Mouse (Mus musculus): ENCODE results near the gene Krt87.

The Krt87 gene

DNA sequence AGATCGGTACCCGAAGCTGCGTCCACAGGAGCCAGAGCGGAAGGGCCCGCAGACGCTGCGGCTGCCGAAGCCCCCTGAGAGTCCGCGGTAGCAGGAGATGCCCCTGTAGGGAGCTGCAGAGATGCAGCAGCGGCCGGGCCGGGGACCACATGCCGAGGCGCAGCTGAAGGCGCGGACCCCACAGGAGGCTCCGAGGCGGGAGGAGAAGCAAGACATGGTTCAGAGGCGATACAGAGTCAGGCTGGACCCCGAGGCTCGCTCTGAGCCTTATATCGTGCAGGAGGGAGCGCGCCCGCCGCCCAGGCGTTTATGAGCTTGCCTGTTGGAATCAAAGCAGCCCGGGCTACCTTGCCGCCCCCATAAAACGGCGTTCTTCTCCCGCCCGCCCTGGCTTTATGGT, at the start of gene Krt87:
TSS of gene Krt87 (minus strand) at position 250 of the 400 bp plus-strand sequence.
- no peak for DNase-seq (ENCODE audit: extremely low read depth, low read depth)

DNA sequence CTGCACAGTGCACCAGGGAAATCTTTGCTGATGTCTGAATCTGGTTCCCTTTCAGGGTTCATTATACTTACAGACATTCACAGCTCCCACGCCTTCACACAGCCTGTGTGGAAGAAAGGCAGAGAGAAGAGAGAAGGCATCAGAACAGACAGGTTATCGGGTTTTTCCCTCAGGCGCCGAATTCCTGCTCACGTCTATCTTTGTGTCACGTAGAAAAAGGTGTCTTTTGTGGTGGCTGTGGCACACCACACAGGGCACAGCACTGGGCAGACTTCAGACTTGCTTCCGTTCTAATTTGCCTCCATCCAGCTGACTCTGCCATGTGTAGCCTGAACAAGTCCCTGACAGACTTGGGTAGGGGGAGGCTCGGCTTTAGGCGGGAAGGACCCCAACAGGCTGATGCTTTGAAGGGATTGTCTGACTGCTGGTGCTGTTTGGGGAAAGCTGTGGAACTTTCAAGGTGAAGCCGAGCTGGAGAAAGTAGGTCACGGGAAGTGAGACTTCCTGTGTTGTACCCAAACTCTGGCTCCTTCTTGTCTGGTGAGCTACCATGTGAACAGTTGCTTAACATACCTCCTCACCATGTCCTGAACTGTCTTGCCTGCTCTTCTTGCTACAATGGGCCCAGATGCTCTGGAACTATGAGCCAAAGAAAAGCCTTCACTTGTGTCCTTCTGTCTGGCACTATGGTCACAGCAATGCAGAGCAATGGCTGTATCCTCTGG, 47.5 kb upstream of the Krt87 start:
- DNase-seq (ENCODE audit: extremely low read depth, low read depth), result no peak

DNA sequence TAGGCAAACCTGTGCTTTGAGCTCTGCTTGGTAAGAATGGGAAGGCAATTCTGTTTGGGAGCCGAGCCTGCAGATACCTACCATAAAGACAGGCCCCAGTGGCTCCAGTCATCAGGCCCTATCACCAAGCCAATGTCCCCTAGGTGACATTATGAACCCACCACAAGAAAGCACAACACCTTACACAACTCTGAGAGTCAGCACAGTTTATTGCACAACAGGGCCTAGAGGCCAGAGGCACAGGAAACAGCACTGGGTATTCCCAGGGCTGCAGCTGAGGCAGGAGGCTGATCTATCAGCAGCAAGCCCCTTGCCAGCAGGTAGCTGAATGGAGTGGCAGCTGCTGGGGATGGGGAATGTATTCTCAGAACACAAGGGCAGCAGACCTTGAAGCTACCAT, 46.3 kb upstream of the Krt87 start:
- DNase-seq (ENCODE audit: extremely low read depth, low read depth), result no peak

- DNase-seq (ENCODE audit: extremely low read depth, low read depth), result no peak
Observed at GRCm38 (mm10) chr15:101483646-101484045, 45.0 kb upstream of the Krt87 start.

DNA sequence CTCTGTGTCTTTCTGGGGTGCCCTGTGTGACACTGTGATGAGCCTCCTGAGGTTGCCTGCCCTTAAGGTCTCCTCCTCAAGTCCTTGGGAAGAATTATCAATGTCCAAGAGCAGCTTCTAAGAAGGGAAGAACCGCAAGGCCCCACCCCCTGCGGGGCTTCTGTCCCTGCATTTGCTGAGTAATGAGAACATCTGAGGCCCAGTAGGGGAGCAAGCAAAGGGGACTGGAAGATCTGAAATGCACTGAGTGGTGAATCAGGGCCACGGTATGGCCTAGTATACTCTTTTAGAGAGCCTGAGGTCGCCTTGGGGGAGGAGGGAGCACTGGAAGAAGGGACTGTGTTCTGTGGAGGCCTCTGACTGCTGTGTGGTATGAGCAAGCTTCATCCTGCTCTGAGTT, 43.5 kb upstream of the Krt87 start:
- no peak for DNase-seq (ENCODE audit: extremely low read depth, low read depth)

DNA sequence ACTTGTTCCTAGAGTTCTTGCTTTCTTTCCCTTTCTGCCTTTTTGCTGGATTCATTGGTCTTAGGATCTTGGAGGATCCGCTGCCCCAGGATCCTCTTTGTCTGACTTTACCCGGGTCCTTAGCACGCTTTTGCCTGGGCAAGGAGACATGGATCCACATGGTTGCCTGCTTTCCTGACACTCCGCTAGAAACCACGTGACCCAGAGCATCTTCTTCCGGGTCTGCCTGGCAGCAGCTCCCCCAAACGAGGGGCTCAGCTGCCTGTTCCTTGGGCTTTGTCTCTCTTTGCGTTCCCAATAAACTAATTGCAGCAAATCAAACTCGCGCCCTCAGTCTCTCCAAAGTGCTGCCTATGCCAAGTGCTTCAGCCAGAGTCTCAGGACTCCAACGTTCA, 41.1 kb upstream of the Krt87 start:
- DNase-seq (ENCODE audit: extremely low read depth, low read depth), result no peak

DNA sequence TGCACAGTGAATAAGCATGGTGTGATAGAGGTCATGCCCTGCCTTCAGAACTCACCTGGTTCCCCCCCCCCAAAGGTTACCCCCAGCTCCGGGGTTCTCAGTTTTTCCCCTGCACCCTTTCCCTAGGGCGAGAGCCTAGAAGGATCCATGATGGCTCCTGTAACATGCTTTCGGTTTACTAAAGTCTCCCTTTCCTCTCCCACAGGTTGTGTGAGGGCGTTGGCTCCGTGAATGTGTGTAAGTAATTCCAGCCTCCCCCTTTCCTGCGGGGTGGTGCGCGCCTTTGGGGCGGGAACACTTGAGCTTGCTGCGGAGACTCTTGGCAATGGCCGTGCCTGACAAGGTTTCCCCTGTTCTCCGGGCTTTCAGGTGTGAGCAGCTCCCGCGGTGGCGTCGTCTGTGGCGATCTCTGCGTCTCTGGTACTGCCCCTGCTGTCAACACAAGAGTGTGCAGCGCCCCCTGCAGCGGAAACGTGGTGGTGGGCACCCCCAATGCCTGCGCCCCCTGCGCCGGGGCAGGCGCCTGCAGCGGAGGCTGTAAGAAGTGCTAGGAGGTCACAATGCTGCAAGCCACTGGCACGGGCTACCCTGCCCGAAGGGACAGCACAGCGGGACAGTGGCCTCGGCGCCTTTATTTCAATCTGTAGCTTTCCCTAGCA, 40.5 kb upstream of the Krt87 start:
- DNase-seq (ENCODE audit: extremely low read depth, low read depth), result no peak

DNA sequence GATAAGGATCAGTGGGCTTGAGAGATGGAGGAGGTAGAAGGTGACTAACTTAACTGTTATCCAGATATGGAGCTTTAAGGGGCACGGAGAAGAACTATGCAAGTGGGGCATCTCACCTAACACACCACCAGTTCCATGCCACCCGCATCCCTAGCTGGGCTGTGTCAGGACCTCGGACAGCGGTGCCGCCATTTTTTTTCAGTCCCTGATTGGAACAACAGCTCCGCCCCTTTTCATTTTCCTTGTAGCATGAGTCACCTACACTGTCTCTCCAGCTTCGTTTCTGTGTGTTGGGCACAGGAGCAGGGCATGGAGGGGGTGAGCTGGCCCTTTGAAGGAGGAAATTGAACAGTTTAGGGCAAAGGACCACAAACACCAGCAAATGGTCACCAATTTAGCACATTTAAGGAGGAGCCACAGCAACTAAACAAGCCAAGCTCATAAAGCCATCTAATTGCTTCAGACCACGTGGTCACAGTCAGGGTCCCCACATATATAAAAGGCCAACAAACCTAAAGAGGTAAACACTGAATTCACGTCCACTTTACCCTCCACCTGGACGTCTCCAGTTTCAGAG, 34.4 kb upstream of the Krt87 start, which contains the start of gene Krt86:
TSS of gene Krt86 (plus strand) at position 527 of the 577 bp plus-strand sequence.
- no peak for DNase-seq (ENCODE audit: extremely low read depth, low read depth)

- no peak for DNase-seq (ENCODE audit: extremely low read depth, low read depth)
Observed at GRCm38 (mm10) chr15:101469093-101469492, 30.5 kb upstream of the Krt87 start.

DNA sequence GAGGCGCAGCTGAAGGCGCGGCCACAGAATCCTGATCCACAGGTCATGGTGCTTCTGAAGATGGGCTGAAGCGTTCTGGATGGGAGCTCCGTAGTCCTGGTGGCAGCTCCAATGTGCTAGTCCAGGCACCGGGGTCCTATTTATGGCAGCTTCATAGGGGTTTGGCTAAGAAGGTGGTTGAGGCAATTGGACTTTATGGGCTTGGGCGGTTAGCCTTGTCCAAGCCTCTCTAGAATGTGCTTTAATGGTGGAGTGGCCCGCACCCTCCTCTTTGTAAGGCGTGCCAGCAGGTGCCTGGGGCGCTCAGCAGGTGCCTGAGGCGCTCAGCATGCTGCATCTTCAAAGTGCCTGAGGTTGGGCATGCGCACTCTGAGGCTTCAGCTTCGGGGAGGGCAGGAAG, 25.0 kb upstream of the Krt87 start, which contains the start of gene Krt81:
TSS of gene Krt81 (minus strand) at position 101 of the 400 bp plus-strand sequence.
- no peak for DNase-seq (ENCODE audit: extremely low read depth, low read depth)

DNA sequence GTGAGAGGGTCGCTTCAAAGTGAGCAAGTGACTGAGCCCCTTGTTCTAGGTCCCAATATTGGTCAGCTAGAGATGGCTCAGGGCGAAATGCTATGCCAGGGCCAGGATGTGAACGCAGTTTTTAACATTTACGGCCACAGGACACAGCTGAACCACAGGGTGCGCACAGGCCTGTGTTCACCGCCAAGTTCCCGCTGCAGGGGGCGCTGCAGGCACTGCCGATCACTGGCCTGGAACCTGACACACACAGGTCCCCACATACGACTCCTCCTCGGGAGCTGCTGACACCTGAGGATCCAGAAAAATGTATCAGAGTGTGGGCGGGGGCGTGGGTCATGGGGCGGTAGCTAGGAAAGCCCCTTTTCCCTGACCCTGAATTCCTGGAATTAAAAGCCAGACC, 20.7 kb upstream of the Krt87 start:
- DNase-seq (ENCODE audit: extremely low read depth, low read depth), result no peak

DNA sequence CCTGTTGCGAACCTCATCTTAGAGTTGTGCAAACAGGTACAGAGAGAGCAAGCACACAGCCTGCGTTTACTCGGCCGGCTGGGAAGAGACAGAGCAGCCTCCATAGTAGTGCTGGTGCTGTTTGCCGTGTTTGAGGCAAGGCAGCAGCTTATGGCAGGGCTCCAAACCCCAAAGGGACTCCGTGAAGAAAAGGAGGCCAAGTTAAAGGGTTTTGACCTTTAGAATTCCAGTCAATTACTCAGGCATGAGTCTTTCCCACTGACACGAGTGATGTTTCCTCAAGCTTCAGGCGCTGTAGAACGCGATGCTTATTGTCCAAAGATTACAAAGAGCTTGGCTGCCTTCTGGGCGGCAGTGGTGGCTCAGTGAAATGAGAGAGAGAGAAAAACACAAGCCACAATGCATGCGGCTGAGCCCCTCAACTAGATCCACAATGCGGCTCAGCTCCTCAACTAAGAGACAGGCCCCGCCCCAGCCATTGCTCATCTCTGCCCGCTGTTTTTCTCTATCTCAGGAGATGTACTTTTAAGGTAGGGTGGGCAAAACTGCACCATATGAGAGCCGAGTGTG, 19.8 kb upstream of the Krt87 start:
- DNase-seq (ENCODE audit: extremely low read depth, low read depth), result no peak

- no peak for DNase-seq (ENCODE audit: extremely low read depth, low read depth)
Observed at GRCm38 (mm10) chr15:101455891-101456290, 17.3 kb upstream of the Krt87 start.

DNA sequence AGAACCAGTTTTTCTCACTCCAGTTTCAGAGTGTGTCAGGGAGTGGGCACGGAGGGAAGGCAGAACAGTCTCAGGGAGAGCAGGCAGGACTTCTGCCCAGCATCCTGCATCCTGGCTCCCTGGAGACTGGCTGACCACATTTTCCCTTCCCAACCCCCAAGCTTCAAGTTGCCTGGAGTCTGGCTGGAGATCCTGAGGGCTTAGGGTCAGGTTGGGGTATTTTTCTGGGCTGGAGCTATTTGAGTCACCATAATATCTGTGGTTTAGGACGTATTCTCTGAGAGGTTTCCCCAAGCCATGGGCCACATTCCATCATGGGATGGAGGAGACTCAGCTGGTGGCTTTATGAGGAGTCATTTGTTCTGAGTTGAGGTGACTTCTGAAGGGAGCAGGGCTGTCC, 16.7 kb upstream of the Krt87 start:
- DNase-seq (ENCODE audit: extremely low read depth, low read depth), result no peak

DNA sequence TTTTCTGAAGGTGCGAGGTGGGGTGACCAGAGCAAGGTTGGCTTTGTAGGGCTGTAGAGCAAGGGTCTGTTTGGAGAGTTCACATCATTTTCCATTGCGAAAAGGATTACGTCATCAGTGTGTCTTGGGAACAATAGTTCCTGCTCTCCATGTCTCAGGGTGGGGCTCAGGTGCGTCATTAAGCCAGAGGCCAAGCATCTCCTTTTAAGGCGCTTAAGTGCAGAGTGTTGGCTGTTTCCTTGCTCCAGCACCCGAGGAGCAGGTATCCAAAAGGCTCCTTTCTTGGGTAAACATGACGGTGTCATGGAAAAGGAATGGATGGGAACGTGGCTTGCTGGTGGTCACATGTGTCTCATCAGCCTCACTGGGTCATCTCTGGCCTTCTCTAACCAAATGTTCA, 16.2 kb upstream of the Krt87 start:
- DNase-seq (ENCODE audit: extremely low read depth, low read depth), result no peak

- DNase-seq (ENCODE audit: extremely low read depth, low read depth), result peak; percentile 45
Observed at GRCm38 (mm10) chr15:101453093-101453736, 14.6 kb upstream of the Krt87 start.

DNA sequence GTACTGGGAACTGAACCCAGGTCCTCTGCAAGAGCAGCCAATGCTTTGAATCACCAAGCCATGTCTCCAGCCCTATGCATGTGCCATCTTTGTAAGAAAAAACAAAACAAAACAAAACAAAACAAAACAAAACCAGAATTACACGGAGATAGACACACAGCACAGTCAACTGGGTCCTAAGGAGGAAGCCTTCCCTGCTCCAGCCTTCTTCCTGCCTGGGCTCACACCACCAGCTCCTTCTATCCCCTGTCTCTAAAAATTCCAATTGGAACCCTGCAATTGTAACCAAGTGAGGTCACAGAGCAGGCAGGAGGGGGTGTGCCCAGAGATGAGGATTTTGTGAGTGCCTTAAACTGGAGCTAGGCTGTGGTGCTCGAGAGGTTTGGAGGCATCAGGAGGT, 8.8 kb upstream of the Krt87 start, which contains the start of gene Krt88:
TSS of gene Krt88 (plus strand) at position 301 of the 400 bp plus-strand sequence.
- no peak for DNase-seq (ENCODE audit: extremely low read depth, low read depth)

DNA sequence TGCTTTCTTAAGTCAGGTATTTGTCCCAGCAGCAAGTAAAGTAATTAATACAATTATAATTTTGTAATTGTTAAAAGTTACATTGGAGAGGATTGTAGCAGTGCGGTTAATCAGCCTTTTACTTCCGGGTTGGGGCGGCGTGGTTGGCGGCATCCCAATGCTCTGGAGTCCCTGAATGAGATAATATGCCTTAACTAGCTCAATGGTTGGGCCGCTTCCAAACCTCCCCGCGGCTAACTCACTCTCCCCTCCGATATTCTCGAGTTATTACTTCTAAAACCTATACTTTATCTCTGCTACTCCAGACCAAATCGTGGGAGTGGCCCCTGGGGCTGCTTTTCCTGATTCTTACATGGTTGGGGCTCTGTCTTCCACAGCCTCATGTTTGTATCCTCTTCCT, 8.0 kb upstream of the Krt87 start:
- peak; percentile 78 for DNase-seq (ENCODE audit: extremely low read depth, low read depth)

- DNase-seq (ENCODE audit: extremely low read depth, low read depth), result no peak
Observed at GRCm38 (mm10) chr15:101440837-101441236, 2.2 kb upstream of the Krt87 start.

DNA sequence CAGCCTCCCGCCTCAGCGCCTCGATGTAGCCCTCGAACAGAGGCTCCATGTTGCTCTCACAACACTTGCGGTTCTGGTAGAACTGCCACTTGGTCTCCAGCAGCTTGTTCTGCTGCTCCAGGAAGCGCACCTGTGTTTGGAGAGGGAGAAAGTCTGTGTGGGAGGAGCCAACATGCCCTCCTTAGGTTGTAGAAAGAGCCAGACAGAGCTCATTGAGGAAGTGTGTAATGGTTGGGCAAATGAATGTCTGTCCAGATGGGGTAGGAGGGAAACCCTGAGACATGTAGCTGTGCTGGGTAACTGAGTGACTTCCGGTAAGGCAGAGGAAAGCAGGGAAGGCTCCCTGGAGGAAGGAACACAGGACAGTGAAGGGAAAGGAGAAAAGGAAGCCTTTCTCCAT, 2.0 kb downstream of the Krt87 start:
- DNase-seq (ENCODE audit: extremely low read depth, low read depth), result no peak

- DNase-seq (ENCODE audit: extremely low read depth, low read depth), result no peak
Observed at GRCm38 (mm10) chr15:101424914-101425313, 13.7 kb downstream of the Krt87 start.

- DNase-seq (ENCODE audit: extremely low read depth, low read depth), result no peak
Observed at GRCm38 (mm10) chr15:101420903-101421302, 17.7 kb downstream of the Krt87 start.

All from MEL-GATA-1-ER (cell line).